Mouse (Mus musculus): ENCODE data around the gene Unc13a. TPM values are rescaled to one million over a fixed set of nuclear protein-coding genes. Genes with fewer than 3 reads are reported as not detected.

Gene Unc13a
- polyA plus RNA-seq, 1 experiment, result 2.0 TPM

- no peak for DNase-seq (ENCODE audit: low read depth)
Measured at GRCm38 (mm10) chr8:71588762-71589161, 82.8 kb downstream of the Unc13a start.

GRCm38 (mm10) chr8:71586891-71587290, 84.7 kb downstream of the Unc13a start:
- DNase-seq (ENCODE audit: low read depth), result no peak

- DNase-seq (ENCODE audit: low read depth), result no peak
Measured at GRCm38 (mm10) chr8:71580201-71580600, 91.4 kb downstream of the Unc13a start.

- DNase-seq (ENCODE audit: low read depth), result no peak
Measured at GRCm38 (mm10) chr8:71579476-71579875, 92.1 kb downstream of the Unc13a start.

GRCm38 (mm10) chr8:71579009-71579408, 92.5 kb downstream of the Unc13a start:
- DNase-seq (ENCODE audit: low read depth), result no peak

- DNase-seq (ENCODE audit: low read depth), result no peak
Measured at GRCm38 (mm10) chr8:71577856-71578387, 93.6 kb downstream of the Unc13a start.

GRCm38 (mm10) chr8:71575020-71575419, 96.5 kb downstream of the Unc13a start:
- no peak for DNase-seq (ENCODE audit: low read depth)

GRCm38 (mm10) chr8:71574426-71574825, 97.1 kb downstream of the Unc13a start:
- DNase-seq (ENCODE audit: low read depth), result no peak

Other genes with a start within 250 kb of the Unc13a start
- 24.1 and 29.2 TPM in 2 replicates for gene Abhd8, start 208.1 kb downstream of the Unc13a start, polyA plus RNA-seq (2012; rRNA removed)
- 49.9 and 63.7 TPM in 2 replicates for gene Mrpl34, start 206.8 kb downstream of the Unc13a start, polyA plus RNA-seq (2012; rRNA removed)
- gene Dda1, start 202.6 kb downstream of the Unc13a start, polyA plus RNA-seq (2012; rRNA removed), result 95.7 and 103 TPM in 2 replicates
- gene Ano8, start 185.8 kb downstream of the Unc13a start, polyA plus RNA-seq (2012; rRNA removed), result 18.3 and 18.9 TPM in 2 replicates
- gene Gtpbp3, start 183.7 kb downstream of the Unc13a start, polyA plus RNA-seq (2012; rRNA removed), result 19.0 and 21.4 TPM in 2 replicates
- gene Plvap, start 160.0 kb downstream of the Unc13a start, polyA plus RNA-seq (2012; rRNA removed), result 91.9 and 104 TPM in 2 replicates
- 0.07 TPM in 1 of 2 replicates, not detected in the other for gene Ccdc194, start 146.0 kb downstream of the Unc13a start, polyA plus RNA-seq (2012; rRNA removed)
- gene Bst2, start 134.3 kb downstream of the Unc13a start, polyA plus RNA-seq (2012; rRNA removed), result 123 and 139 TPM in 2 replicates
- gene Mvb12a, start 128.8 kb downstream of the Unc13a start, polyA plus RNA-seq (2012; rRNA removed), result 144 and 146 TPM in 2 replicates
- 3.4 and 4.1 TPM in 2 replicates for gene Tmem221, start 112.9 kb downstream of the Unc13a start, polyA plus RNA-seq (2012; rRNA removed)
- gene Nxnl1, start 105.2 kb downstream of the Unc13a start, polyA plus RNA-seq (2012; rRNA removed), result 0.41 and 0.53 TPM in 2 replicates
- gene Slc27a1, start 102.9 kb downstream of the Unc13a start, polyA plus RNA-seq (2012; rRNA removed), result 227 and 307 TPM in 2 replicates
- gene Pgls, start 79.6 kb downstream of the Unc13a start, polyA plus RNA-seq (2012; rRNA removed), result 111 and 134 TPM in 2 replicates
- gene Fam129c, start 74.1 kb downstream of the Unc13a start, polyA plus RNA-seq (2012; rRNA removed), result 2.1 and 2.2 TPM in 2 replicates
- 140 and 155 TPM in 2 replicates for gene Colgalt1, start 60.8 kb downstream of the Unc13a start, polyA plus RNA-seq (2012; rRNA removed)
- gene Jak3, start 4.5 kb upstream of the Unc13a start, polyA plus RNA-seq (2012; rRNA removed), result 19.6 and 19.9 TPM in 2 replicates
- 10.6 and 37.9 TPM in 2 replicates for gene Insl3, start 17.5 kb upstream of the Unc13a start, polyA plus RNA-seq (2012; rRNA removed)
- 7.9 and 11.1 TPM in 2 replicates for gene B3gnt3, start 30.0 kb upstream of the Unc13a start, polyA plus RNA-seq (2012; rRNA removed)
- 6.1 TPM in 2 replicates for gene Fcho1, start 54.0 kb upstream of the Unc13a start, polyA plus RNA-seq (2012; rRNA removed)
- gene Zfp709, start 210.3 kb upstream of the Unc13a start, polyA plus RNA-seq (2012; rRNA removed), result 0.95 and 1.3 TPM in 2 replicates
- gene Zfp882, start 236.9 kb upstream of the Unc13a start, polyA plus RNA-seq (2012; rRNA removed), result 0.66 and 0.95 TPM in 2 replicates
- 4.9 and 5.0 TPM in 2 replicates for gene Zfp617, start 236.9 kb upstream of the Unc13a start, polyA plus RNA-seq (2012; rRNA removed)

All from gonadal fat pad, adult 2 months (tissue).